ENCODE assay signal across 8 mouse cellular contexts in the genomic region with DNA sequence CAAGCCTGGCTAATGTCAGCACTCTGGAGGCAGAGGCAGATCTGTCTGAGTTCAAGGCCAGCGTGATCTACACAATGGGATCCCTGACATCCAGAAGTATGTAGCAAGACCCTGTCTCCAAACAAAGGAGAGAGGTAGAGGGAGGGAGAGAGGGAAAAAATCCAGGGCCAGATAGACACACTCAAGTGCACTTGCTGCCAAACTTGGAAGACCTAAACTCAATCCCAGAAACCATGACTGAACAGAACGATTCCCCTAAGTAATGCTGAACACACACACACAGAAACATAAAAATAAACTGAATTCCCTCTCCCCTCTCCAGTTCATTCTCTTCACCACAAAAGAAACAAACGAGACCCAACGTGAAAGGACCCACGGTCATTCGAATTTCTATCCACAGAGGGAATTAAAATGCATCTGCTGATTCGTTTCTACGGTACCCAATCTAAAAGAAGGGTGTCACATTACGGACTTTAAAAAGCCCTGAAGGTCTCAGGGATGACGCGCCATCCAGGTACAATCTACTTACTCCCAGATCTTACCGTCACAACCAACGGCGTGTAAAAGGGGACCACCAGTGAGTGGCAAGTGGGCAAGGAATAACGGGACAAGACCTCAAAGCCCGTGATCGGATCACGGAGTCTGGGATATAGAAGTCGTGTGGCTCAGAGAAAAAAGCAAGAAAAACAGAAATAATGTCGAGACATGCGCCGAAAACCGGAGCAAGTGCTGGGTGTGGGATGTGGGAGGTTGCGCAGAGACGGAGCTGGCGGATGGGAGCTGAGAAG. TPM values are rescaled to one million over a fixed set of nuclear protein-coding genes. Genes with fewer than 3 reads are reported as not detected.
DNase-seq lines count a peak whose midpoint lies in the region; ATAC-seq and TF ChIP-seq lines count a peak whose summit lies in the region.

No protein-coding gene starts in this region.

- TF ChIP-seq POLR2A in myocyte (IDR thresholded peaks at IDR 0.05; ENCODE audit: insufficient read length, low read depth): no peak

- H3K4me2 ChIP-seq in forebrain, embryonic 11.5 days (ENCODE audit: low read depth, low read length, severe bottlenecking): peak overlapping the region; percentile 70
- peak overlapping the region; percentile 68 for H3K4me2 ChIP-seq in kidney, postnatal 0 days (ENCODE audit: low read length)
- peak overlapping the region; percentile 84 for H3K4me2 ChIP-seq in myocyte (ENCODE audit: low read depth)

- H3K4me1 ChIP-seq in forebrain, embryonic 11.5 days (replicated peaks; ENCODE audit: control insufficient read depth, insufficient read depth, low read length): no peaks in the 10 kb centered on the region
- peaks cover 11% of the 10 kb centered on the region for H3K4me1 ChIP-seq in kidney, postnatal 0 days (replicated peaks; ENCODE audit: insufficient read depth, low read length)

- H3ac ChIP-seq in myocyte (ENCODE audit: control insufficient read depth, insufficient read length): peak overlapping the region; percentile 61

- H3K4me3 ChIP-seq in forebrain, embryonic 11.5 days (ENCODE audit: low read depth, low read length): peak overlapping the region; percentile 78
- H3K4me3 ChIP-seq in kidney, postnatal 0 days (replicated peaks; ENCODE audit: low read depth, low read length): peak overlapping the region; percentile 84
- H3K4me3 ChIP-seq in myocyte: peak overlapping the region; percentile 97

- H3K27ac ChIP-seq in forebrain, embryonic 11.5 days (ENCODE audit: low read depth, low read length): peak overlapping the region; percentile 92
- peak overlapping the region; percentile 96 for H3K27ac ChIP-seq in kidney, postnatal 0 days

- peak; percentile 6; the same call in 1 of the 2 replicates for ATAC-seq in forebrain, embryonic 11.5 days (replicated peaks; ENCODE audit: low FRiP score)
- 0 out of 2 replicates have a peak, but pooled peaks have one; percentile 1 for ATAC-seq in kidney, postnatal 0 days (replicated peaks; ENCODE audit: low FRiP score, low read depth)

- peaks cover 15% of the 10 kb centered on the region for H3K36me3 ChIP-seq in forebrain, embryonic 11.5 days (ENCODE audit: control insufficient read depth, insufficient read depth, low read length)
- H3K36me3 ChIP-seq in kidney, postnatal 0 days (ENCODE audit: insufficient read depth, low read length): peaks cover 17% of the 10 kb centered on the region
- peaks cover 26% of the 10 kb centered on the region for H3K36me3 ChIP-seq in myocyte (ENCODE audit: control insufficient read depth, insufficient read depth)

- no peak for TF ChIP-seq CTCF in kidney, postnatal 0 days (IDR thresholded peaks at IDR 0.05; ENCODE audit: low read depth)

- intact Hi-C loops in left cerebral cortex, postnatal 4 days (cut with DNase I): no loop called here

- WGBS in forebrain, embryonic 11.5 days: under 1% methylated on average over 26 of the region's 26 CpGs
- WGBS in kidney, postnatal 0 days: under 1% methylated on average over 26 of the region's 26 CpGs

- H3K9ac ChIP-seq in forebrain, embryonic 11.5 days (ENCODE audit: low read length): peak overlapping the region; percentile 97
- H3K9ac ChIP-seq in kidney, postnatal 0 days (ENCODE audit: low read depth, low read length): peak overlapping the region; percentile 99

- H3K79me2 ChIP-seq in myocyte (ENCODE audit: control insufficient read depth, insufficient read depth): peaks cover 39% of the 10 kb centered on the region

- no peaks in the 10 kb centered on the region for H3K9me3 ChIP-seq in forebrain, embryonic 11.5 days (ENCODE audit: control insufficient read depth, low read length)
- H3K9me3 ChIP-seq in kidney, postnatal 0 days (replicated peaks; ENCODE audit: low read length): no peaks in the 10 kb centered on the region

- DNase-seq in layer of hippocampus, adult 11-12 months (ENCODE audit: low spot score): peak; percentile 19
- no peak for DNase-seq in layer of hippocampus, postnatal 25 days (ENCODE audit: extremely low spot score in 1 of 2, low spot score in 1 of 2)
- peak; percentile 54 for DNase-seq in NIH3T3 (ENCODE audit: low read depth)
- DNase-seq in forebrain, embryonic 11.5 days (ENCODE audit: low spot score): no peak
- DNase-seq in kidney, postnatal 0 days (ENCODE audit: low spot score): peak; percentile 75
- DNase-seq in cerebellum, adult 8-10 months: no peak
- no peak for DNase-seq in left cerebral cortex, postnatal 4 days

- no peaks in the 10 kb centered on the region for H3K27me3 ChIP-seq in forebrain, embryonic 11.5 days (ENCODE audit: control insufficient read depth, insufficient read depth, low read length)
- no peaks in the 10 kb centered on the region for H3K27me3 ChIP-seq in kidney, postnatal 0 days (ENCODE audit: insufficient read depth, low read length)
- no peaks in the 10 kb centered on the region for H3K27me3 ChIP-seq in myocyte (ENCODE audit: control insufficient read depth, insufficient read depth, insufficient read length)

TF ChIP-seq in myocyte, 11 proteins besides CTCF, POLR2A, EP300 and RAD21:
- TF ChIP-seq USF1 (IDR thresholded peaks at IDR 0.05; ENCODE audit: low read depth) (no peak), E2F4 (IDR thresholded peaks at IDR 0.05; ENCODE audit: insufficient read depth) (no peak), TCF12 (IDR thresholded peaks at IDR 0.05; ENCODE audit: insufficient read depth, poor library complexity, severe bottlenecking) (no peak), MYOG (IDR thresholded peaks at IDR 0.05; ENCODE audit: control insufficient read depth in 1 of 3, insufficient read depth in 1 of 3, insufficient read length in 2 of 3, low read depth in 2 of 3) (no peak), SRF (IDR thresholded peaks at IDR 0.05; ENCODE audit: control insufficient read depth, insufficient read length, low read depth) (no peak), CEBPB (IDR thresholded peaks at IDR 0.05; ENCODE audit: insufficient read depth, poor library complexity, severe bottlenecking) (no peak)
TF ChIP-seq in myocyte: peak in this region for 0.

RNA-seq across cellular contexts. Expression of a gene that starts 0.7 kb away (rescaled TPM):
- total RNA-seq in layer of hippocampus, postnatal 25 days (2021): 100 to 1,000 TPM in 1 of 2 experiments, 10 to 100 TPM in 1; 99.2 to 104 TPM
- polyA plus RNA-seq in forebrain, embryonic 11.5 days (2014; fragmentation: Nextera tagmentation; extraction: Ambion mirVana): 289 and 299 TPM in 2 replicates
- polyA plus RNA-seq in kidney, postnatal 0 days (2015; fragmentation: Nextera tagmentation; extraction: Ambion mirVana): 176 and 198 TPM in 2 replicates
- 109 TPM for polyA plus RNA-seq in myocyte (2012; fragmentation: generic; extraction: Trizol)
- total RNA-seq in left cerebral cortex, postnatal 4 days (2021): 10 to 100 TPM; 86.1 to 96.8 TPM

RNA-seq across cellular contexts. Expression of a gene that starts 23.2 kb away (rescaled TPM):
- 10 to 100 TPM; 53.4 to 56.4 TPM for total RNA-seq in layer of hippocampus, postnatal 25 days (2021)
- polyA plus RNA-seq in forebrain, embryonic 11.5 days (2014; fragmentation: Nextera tagmentation; extraction: Ambion mirVana): 130 and 131 TPM in 2 replicates
- polyA plus RNA-seq in kidney, postnatal 0 days (2015; fragmentation: Nextera tagmentation; extraction: Ambion mirVana): 47.8 and 51.0 TPM in 2 replicates
- 14.5 TPM for polyA plus RNA-seq in myocyte (2012; fragmentation: generic; extraction: Trizol)
- total RNA-seq in left cerebral cortex, postnatal 4 days (2021): 10 to 100 TPM; 62.5 to 62.9 TPM

Comparison
In these comparisons a context has a peak if more than half of its experiments do, and no peak if none do; other contexts are left out.
1. DNase-seq: peak in layer of hippocampus, adult 11-12 months (single experiment), NIH3T3 (single experiment) and kidney, postnatal 0 days (single experiment); none in layer of hippocampus, postnatal 25 days (0 of 2), forebrain, embryonic 11.5 days (single experiment), cerebellum, adult 8-10 months (single experiment) and left cerebral cortex, postnatal 4 days (single experiment).
2. Peak in every context shown above with its lines, with median percentiles within 50 percentile points of each other: H3K4me2 ChIP-seq and H3K4me3 ChIP-seq.